Mouse (Mus musculus) midbrain, embryonic 16.5 days (tissue): ENCODE results near the gene Pafah1b3. TPM values are rescaled to one million over a fixed set of nuclear protein-coding genes. Genes with fewer than 3 reads are reported as not detected.
A peak's percentile ranks its signal among the peaks of the same experiment; 100 is the strongest.

Source experiments
- ATAC-seq: fragments of 200-750 bp; cut with Nextera tagmentation; 2 replicates; pipeline ENCODE4 v1.8.0; 2017; ENCODE audit warnings: moderate TSS enrichment
- H3K27ac ChIP-seq: fragments of 300-500 bp; sonication (generic); 2 replicates; pipeline ENCODE4 v1.5.1; 2014; ENCODE audit warnings: mild to moderate bottlenecking, low read length, mixed read lengths
- H3K27me3 ChIP-seq: fragments of 300-500 bp; sonication (generic); 2 replicates; pipeline ENCODE4 v1.6.1; 2014; ENCODE audit warnings: low read depth, low read length, mixed read lengths; ENCODE audit not compliant: control insufficient read depth, insufficient read depth
- H3K36me3 ChIP-seq: fragments of 300-500 bp; sonication (generic); 2 replicates; pipeline ENCODE4 v1.6.1; 2014; ENCODE audit warnings: mild to moderate bottlenecking, low read length, moderate library complexity, mixed read lengths; ENCODE audit not compliant: control insufficient read depth, insufficient read depth
- H3K4me1 ChIP-seq: fragments of 300-500 bp; sonication (generic); 2 replicates; pipeline ENCODE4 v1.6.1; 2014; ENCODE audit warnings: mild to moderate bottlenecking, low read length, mixed read lengths; ENCODE audit not compliant: control insufficient read depth, insufficient read depth
- H3K4me2 ChIP-seq: fragments of 300-500 bp; sonication (generic); 2 replicates; pipeline ENCODE4 v1.6.1; 2014; ENCODE audit warnings: mild to moderate bottlenecking, low read length, mixed read lengths
- H3K4me3 ChIP-seq: fragments of 300-500 bp; sonication (generic); 2 replicates; pipeline ENCODE4 v1.5.1; 2014; ENCODE audit warnings: low read depth, mild to moderate bottlenecking, low read length, moderate library complexity, mixed read lengths
- H3K9ac ChIP-seq: fragments of 300-500 bp; sonication (generic); 2 replicates; pipeline ENCODE4 v1.6.1; 2014; ENCODE audit warnings: low read depth, low read length, mixed read lengths
- H3K9me3 ChIP-seq: fragments of 300-500 bp; sonication (generic); replicated peaks from 2 replicates; pipeline ENCODE4 v1.6.1; 2014; ENCODE audit warnings: mild to moderate bottlenecking, low read length, mixed read lengths; ENCODE audit not compliant: control insufficient read depth, poor library complexity, severe bottlenecking
- WGBS: fragments of 180-500 bp; shearing (Covaris S2); extraction: QIAGEN DNeasy Blood & Tissue Kit; methylation state at CpG from one replicate; pipeline ENCODE4 v1.1.7; 2014; 5-methylcytosine and 5-hydroxymethylcytosine counted together
- polyA plus RNA-seq: library from polyadenylated mRNA; unstranded; fragments of >200 nt; fragmentation: Nextera tagmentation; extraction: Ambion mirVana; gene quantifications from 2 replicates; pipeline ENCODE4 v1.2.1, GENCODE M21; 2015

Gene Pafah1b3
- polyA plus RNA-seq, 1 experiment from 2014 or later = 703 TPM

DNA sequence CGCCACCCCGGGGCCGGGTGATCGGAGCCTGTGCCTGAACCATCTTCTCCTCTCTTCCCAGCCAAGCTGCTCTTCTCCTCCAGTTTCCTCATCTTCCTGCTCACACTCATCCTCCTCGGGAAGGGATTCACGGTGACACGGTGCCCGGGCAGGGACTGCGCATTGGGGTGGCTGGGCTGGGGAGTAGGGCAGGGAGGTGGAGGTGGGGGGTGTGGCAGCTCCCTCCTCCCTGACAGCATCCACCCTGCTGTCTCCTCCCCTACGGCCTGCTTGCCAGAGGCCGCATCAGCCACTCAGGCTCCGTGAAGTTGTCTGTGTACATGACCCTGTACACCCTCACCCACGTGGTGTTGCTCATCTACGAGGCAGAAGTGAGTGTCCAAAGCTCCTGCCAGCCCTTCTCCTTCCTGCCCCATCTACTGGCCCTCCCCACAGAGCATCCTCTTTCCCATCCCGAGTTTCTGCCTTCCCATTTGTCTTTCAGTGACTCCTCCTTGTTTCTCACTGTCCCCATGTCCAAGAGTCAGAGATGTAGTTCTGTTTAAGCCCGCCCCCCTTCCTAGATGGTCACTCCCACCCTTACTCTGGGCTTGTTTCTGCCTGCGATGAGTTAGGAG is 11.0 kb upstream of the Pafah1b3 start:
- Histone ChIP-seq H3K4me1 (peaks cover 11% of the 10 kb centered on the region; the same call in 1 of the 2 replicates), H3K4me2 (no peak overlapping the region), H3K27ac (no peak overlapping the region), H3K36me3 (peaks cover 14% of the 10 kb centered on the region), H3K27me3 (peaks cover 29% of the 10 kb centered on the region), H3K4me3 (no peak overlapping the region), H3K9ac (no peak overlapping the region), H3K9me3 (no peaks in the 10 kb centered on the region)
- 68% methylated on average over 17 of the region's 17 CpGs for WGBS
- no peak for ATAC-seq

DNA sequence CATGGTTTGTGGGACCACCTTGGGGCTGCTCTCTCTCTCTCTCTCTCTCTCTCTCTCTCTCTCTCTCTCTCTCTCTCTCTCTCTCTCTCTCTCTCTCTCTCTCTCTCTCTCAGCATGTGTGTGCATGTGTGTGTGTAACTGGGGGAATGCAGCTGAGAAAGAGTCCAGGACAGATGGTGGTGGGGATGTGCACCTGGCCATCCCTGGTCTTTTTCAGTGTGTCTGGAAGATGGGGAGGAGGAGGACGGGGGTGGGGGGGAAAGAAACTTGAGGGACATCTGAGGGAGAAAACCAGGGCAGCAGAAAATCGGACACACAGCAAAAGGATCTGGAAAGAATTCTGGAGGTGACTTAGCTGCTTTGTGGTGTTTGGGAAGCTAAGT is 8.8 kb upstream of the Pafah1b3 start:
- Histone ChIP-seq H3K9ac (peak overlapping the region; percentile 98), H3K4me2 (peak overlapping the region; percentile 84), H3K27ac (peak overlapping the region; percentile 92), H3K36me3 (peaks cover 8% of the 10 kb centered on the region; the same call in 1 of the 2 replicates), H3K27me3 (peaks cover 8% of the 10 kb centered on the region), H3K4me3 (peak overlapping the region; percentile 86), H3K4me1 (peaks cover 11% of the 10 kb centered on the region; the same call in 1 of the 2 replicates), H3K9me3 (no peaks in the 10 kb centered on the region)
- 47% methylated on average over 2 of the region's 2 CpGs for WGBS
- peak; percentile 15; the same call in 1 of the 2 replicates for ATAC-seq

DNA sequence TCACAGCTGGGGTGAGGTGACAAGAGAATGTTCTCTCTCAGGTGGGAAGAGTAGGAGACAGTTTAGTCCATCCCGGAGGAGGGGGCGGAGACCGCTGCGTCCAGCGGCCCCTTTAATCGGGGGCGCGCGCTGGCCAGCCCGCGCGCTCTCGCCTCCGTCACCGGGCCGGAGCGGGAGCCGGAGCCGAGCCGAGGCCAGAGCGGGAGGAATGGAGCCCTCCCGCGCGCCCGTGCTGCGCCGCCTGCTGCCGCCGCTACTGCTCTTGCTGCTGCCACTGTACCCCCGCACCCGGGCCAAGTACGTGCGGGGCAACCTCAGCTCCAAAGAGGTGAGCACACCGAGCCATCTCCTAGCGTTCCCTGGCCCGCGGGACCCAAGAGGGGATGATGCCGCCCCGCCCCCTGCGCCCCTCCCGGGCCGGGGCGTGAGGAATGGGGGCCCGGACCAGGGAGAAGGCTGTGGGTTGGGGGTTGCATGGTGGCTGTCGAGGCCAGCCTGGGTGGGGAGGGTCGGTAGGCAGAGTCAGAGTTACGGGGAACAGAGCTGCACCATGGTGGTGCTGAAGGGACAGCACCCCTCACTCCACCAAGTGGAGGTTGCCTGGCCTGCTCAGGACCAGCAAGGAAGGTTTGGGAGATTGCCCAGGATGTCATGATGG is 8.3 kb upstream of the Pafah1b3 start, which contains the start of gene Tmem145:
Gene Tmem145 (plus strand): TSS at position 151 of the 658 bp plus-strand sequence.
- peak; percentile 76 for ATAC-seq
- H3K9me3 ChIP-seq = no peaks in the 10 kb centered on the region
- peak within 1 kb of the TSS; percentile 84 for H3K4me2 ChIP-seq
- H3K36me3 ChIP-seq = peaks cover 8% of the 10 kb centered on the region; the same call in 1 of the 2 replicates
- H3K4me1 ChIP-seq = peaks cover 11% of the 10 kb centered on the region; the same call in 1 of the 2 replicates
- peak within 1 kb of the TSS; percentile 92 for H3K27ac ChIP-seq
- under 1% methylated on average over 42 of the region's 47 CpGs for WGBS
- H3K27me3 ChIP-seq = peaks cover 3% of the 10 kb centered on the region
- H3K9ac ChIP-seq = peak within 1 kb of the TSS; percentile 98
- H3K4me3 ChIP-seq = peak within 1 kb of the TSS; percentile 86

DNA sequence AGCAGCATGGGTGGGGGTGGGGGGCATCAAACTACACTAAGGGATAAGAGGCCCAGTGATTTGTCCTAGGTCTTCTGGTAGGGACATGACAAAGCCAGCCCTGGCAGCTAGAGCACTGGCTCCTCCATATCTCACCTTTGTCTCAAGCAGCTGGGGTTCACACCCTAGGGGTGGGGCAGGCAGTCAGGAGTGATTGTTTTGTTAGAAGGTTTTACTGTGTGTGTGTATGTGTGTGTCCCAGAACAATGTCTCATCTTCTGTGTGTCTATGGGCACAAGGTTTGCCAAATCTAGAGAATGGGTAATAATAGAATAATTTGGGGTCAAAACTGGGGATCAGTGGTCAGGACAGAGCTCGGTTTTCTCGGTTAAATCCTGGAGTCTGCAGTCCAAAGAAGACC is 7.7 kb upstream of the Pafah1b3 start:
- peak overlapping the region; percentile 86 for H3K4me3 ChIP-seq
- peak overlapping the region; percentile 92 for H3K27ac ChIP-seq
- peak overlapping the region; percentile 98 for H3K9ac ChIP-seq
- peak overlapping the region; percentile 84 for H3K4me2 ChIP-seq
- ATAC-seq = peak; percentile 18; the same call in 1 of the 2 replicates
- H3K27me3 ChIP-seq = no peaks in the 10 kb centered on the region
- H3K4me1 ChIP-seq = peaks cover 11% of the 10 kb centered on the region; the same call in 1 of the 2 replicates
- no peaks in the 10 kb centered on the region for H3K9me3 ChIP-seq
- peaks cover 8% of the 10 kb centered on the region; the same call in 1 of the 2 replicates for H3K36me3 ChIP-seq
- WGBS = 2% methylated on average over 2 of the region's 2 CpGs

DNA sequence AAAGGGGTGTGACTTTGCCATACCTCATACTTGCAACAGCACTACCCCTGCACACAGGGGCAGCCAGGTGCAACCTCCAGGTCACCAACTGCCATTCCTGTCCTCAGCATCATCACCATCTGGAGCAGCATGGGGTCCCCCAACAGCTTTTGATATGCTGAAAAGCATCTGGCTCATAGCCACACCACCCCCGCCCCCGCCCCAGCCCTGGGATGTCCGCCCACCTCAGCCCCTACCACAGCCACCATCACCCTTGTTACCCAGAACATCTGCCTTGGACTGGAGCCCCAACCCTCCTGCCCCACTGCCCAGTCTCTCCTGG is 5.9 kb upstream of the Pafah1b3 start:
- no peak for ATAC-seq
- Histone ChIP-seq H3K36me3 (peaks cover 1% of the 10 kb centered on the region; the same call in 1 of the 2 replicates), H3K9me3 (no peaks in the 10 kb centered on the region), H3K4me2 (no peak overlapping the region), H3K27ac (no peak overlapping the region), H3K27me3 (no peaks in the 10 kb centered on the region), H3K4me1 (peaks cover 12% of the 10 kb centered on the region; the same call in 1 of the 2 replicates), H3K9ac (no peak overlapping the region), H3K4me3 (no peak overlapping the region)
- 77% methylated on average over 3 of the region's 3 CpGs for WGBS

DNA sequence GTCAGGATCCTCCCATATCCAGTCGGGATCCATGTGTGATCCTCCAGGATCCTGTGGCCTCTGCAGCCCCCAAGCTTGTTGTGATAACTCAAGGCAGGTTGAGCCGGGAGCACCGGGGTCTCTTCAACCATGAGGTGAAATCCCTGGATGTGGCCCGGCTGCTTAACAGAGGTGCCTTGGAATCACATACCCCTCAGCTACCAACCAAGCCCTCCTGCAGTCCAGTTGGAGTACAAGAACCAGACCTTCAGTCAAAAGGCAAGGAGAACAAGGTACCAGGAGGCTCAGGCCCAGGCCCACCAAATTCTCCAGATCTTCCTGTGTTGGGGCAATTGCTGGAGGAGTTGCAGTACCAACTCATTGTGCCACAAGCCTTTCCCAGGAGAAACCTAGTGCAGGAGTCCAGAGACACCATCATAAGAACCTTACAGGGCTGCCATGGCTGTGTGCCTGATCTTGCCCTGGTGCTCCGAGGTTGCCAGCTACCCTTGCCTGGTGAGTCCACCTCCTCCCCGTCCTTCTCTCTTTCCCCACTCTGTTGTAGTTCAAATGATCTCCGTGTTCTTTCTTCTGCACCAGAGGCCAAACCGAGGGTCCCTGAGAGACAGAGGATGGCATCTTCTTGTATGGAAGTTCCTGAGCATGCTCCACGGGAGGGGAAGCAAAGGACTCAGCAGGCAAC is 5.4 kb upstream of the Pafah1b3 start:
- no peaks in the 10 kb centered on the region for H3K27me3 ChIP-seq
- no peak overlapping the region for H3K4me2 ChIP-seq
- no peak for ATAC-seq
- peaks cover 16% of the 10 kb centered on the region for H3K4me1 ChIP-seq
- no peak overlapping the region for H3K27ac ChIP-seq
- H3K9ac ChIP-seq = no peak overlapping the region
- WGBS = 74% methylated on average over 9 of the region's 9 CpGs
- H3K36me3 ChIP-seq = no peaks in the 10 kb centered on the region
- H3K4me3 ChIP-seq = no peak overlapping the region
- no peaks in the 10 kb centered on the region for H3K9me3 ChIP-seq

DNA sequence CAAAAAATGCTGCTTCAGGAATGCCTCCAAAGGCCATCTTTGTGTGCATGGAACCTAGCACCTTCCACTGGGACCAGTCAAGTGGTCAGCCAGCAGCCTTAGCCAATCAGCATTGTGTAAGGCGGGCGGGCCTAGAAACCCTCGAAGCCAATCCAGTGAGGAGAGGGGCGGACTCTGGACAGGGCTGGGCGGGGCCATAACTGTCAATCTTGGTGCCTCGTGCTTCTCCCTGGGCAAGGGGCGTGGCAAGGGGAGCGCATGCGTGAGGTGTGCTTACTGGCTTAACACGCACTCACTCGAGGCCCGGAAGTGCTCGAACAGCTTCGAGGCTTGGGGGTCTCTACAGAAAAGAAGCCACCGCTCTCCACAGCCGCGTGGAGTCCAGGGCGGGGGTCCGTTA is 3.3 kb upstream of the Pafah1b3 start, which contains the start of gene Prr19:
Gene Prr19 (plus strand): TSS at position 349 of the 400 bp plus-strand sequence.
- peak within 1 kb of the TSS; percentile 6; the same call in 1 of the 2 replicates for H3K4me3 ChIP-seq
- H3K9me3 ChIP-seq = no peaks in the 10 kb centered on the region
- 59% methylated on average over 19 of the region's 19 CpGs for WGBS
- H3K9ac ChIP-seq = peak within 1 kb of the TSS; percentile 25; the same call in 1 of the 2 replicates
- no peak within 1 kb of the TSS for H3K27ac ChIP-seq
- H3K4me1 ChIP-seq = peaks cover 17% of the 10 kb centered on the region
- peak within 1 kb of the TSS; percentile 34; the same call in 1 of the 2 replicates for H3K4me2 ChIP-seq
- H3K27me3 ChIP-seq = no peaks in the 10 kb centered on the region
- 0 out of 2 replicates have a peak, but pooled peaks have one; percentile 19 for ATAC-seq
- H3K36me3 ChIP-seq = no peaks in the 10 kb centered on the region

DNA sequence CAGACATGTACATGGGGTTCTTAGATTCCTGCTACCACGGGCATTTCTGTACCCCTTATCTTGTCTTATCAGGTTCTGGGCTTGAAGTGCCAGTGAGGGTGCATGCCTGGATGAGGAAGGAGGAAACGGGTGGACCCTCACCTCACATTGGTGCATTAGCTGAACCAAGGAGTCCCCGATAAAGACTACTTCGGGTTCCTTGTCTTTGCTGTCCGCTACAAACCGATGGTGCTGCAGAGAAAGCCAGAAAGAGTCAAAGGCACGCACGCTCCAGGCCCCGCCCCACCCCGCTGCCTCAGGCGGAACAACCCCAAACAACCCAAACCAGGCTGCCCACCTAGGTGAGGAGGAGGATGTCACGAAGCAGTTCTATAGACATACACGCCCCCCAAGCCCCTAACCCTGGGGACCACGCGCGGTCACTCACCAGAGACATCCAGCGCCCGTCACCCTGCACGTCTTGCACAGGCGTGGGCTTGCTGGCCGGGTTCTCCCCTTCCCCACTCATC is 787 bp downstream of the Pafah1b3 start:
- peak; percentile 58; the same call in 1 of the 2 replicates for ATAC-seq
- H3K4me3 ChIP-seq = peak overlapping the region; percentile 87

More for the DNA sequence above, 787 bp downstream of the Pafah1b3 start:
- peaks cover 21% of the 10 kb centered on the region for H3K4me1 ChIP-seq
- H3K9me3 ChIP-seq = no peaks in the 10 kb centered on the region
- H3K27me3 ChIP-seq = no peaks in the 10 kb centered on the region
- peak overlapping the region; percentile 98 for H3K27ac ChIP-seq
- H3K36me3 ChIP-seq = peaks cover 15% of the 10 kb centered on the region
- H3K9ac ChIP-seq = peak overlapping the region; percentile 95
- H3K4me2 ChIP-seq = peak overlapping the region; percentile 73
- WGBS = under 1% methylated on average over 21 of the region's 21 CpGs
